Comparison of ENCODE assay signal across 25 mouse cellular contexts in genomic region chr11:5103986-5104509, GRCm38 (mm10). TPM values are rescaled to one million over a fixed set of nuclear protein-coding genes. Genes with fewer than 3 reads are reported as not detected.
A peak's percentile ranks its signal among the peaks of the same experiment; 100 is the strongest.
DNase-seq lines count a peak whose midpoint lies in the region; ATAC-seq lines count a peak whose summit lies in the region.
"Had no signal": no experiment of that assay in that cellular context is flagged by ENCODE, and none has a peak within 500 bp of the region (broad histone marks: within the 10 kb centered on the region; RNA-seq: fewer than 3 reads in every experiment).

No protein-coding gene starts in this region.

- WGBS in embryonic facial prominence, embryonic 13.5 days: 93% methylated on average over 4 of the region's 4 CpGs
- WGBS in embryonic facial prominence, embryonic 10.5 days: 95% methylated on average over 4 of the region's 4 CpGs
- 95% methylated on average over 4 of the region's 4 CpGs for WGBS in heart, embryonic 10.5 days
- WGBS in heart, embryonic 11.5 days (ENCODE audit: insufficient replicate concordance): 95% methylated on average over 4 of the region's 4 CpGs
- WGBS in kidney, embryonic 15.5 days: 100% methylated on average over 4 of the region's 4 CpGs
- WGBS in neural tube, embryonic 13.5 days: 96% methylated on average over 4 of the region's 4 CpGs
- 96% methylated on average over 4 of the region's 4 CpGs for WGBS in neural tube, embryonic 15.5 days

- ATAC-seq in embryonic facial prominence, embryonic 13.5 days (ENCODE audit: insufficient number of reproducible peaks, insufficient read depth, low FRiP score, low TSS enrichment, low read depth): no peak
- no peak for ATAC-seq in heart, embryonic 11.5 days (replicated peaks; ENCODE audit: insufficient number of reproducible peaks, low FRiP score, low TSS enrichment)
- ATAC-seq in kidney, embryonic 15.5 days (replicated peaks; ENCODE audit: low FRiP score): no peak
- no peak for ATAC-seq in neural tube, embryonic 13.5 days (ENCODE audit: low read depth)
- no peak for ATAC-seq in neural tube, embryonic 15.5 days (ENCODE audit: low FRiP score)
- ATAC-seq: activated CD4-positive, CD25-positive, alpha-beta regulatory T cell, adult 4 months; forebrain, embryonic 13.5 days; liver, embryonic 12.5 days; liver, postnatal 0 days; lung, postnatal 0 days; midbrain, embryonic 15.5 days had no signal

- H3K4me2 ChIP-seq in embryonic facial prominence, embryonic 13.5 days: no peak overlapping the region
- H3K4me2 ChIP-seq in heart, embryonic 11.5 days: no peak overlapping the region
- H3K4me2 ChIP-seq in kidney, embryonic 15.5 days: no peak overlapping the region
- no peak overlapping the region for H3K4me2 ChIP-seq in neural tube, embryonic 13.5 days
- no peak overlapping the region for H3K4me2 ChIP-seq in neural tube, embryonic 15.5 days
- H3K4me2 ChIP-seq: embryonic facial prominence, embryonic 15.5 days; forebrain, embryonic 13.5 days; heart, embryonic 12.5 days; liver, embryonic 12.5 days; midbrain, embryonic 15.5 days had no signal

- H3K9ac ChIP-seq in embryonic facial prominence, embryonic 13.5 days: 0 out of 2 replicates have a peak overlapping the region, but pooled peaks have one; percentile 16
- H3K9ac ChIP-seq in heart, embryonic 11.5 days (ENCODE audit: low read depth, low read length): no peak overlapping the region
- H3K9ac ChIP-seq in kidney, embryonic 15.5 days: 0 out of 2 replicates have a peak overlapping the region, but pooled peaks have one; percentile 3
- 0 out of 2 replicates have a peak overlapping the region, but pooled peaks have one; percentile 26 for H3K9ac ChIP-seq in neural tube, embryonic 13.5 days
- no peak overlapping the region for H3K9ac ChIP-seq in neural tube, embryonic 15.5 days (replicated peaks)
- H3K9ac ChIP-seq: embryonic facial prominence, embryonic 15.5 days; heart, embryonic 12.5 days; liver, embryonic 12.5 days; liver, postnatal 0 days; midbrain, embryonic 15.5 days had no signal

- H3K4me1 ChIP-seq in embryonic facial prominence, embryonic 13.5 days: peaks cover 15% of the 10 kb centered on the region
- H3K4me1 ChIP-seq in embryonic facial prominence, embryonic 10.5 days: peaks cover 21% of the 10 kb centered on the region
- H3K4me1 ChIP-seq in heart, embryonic 10.5 days: peaks cover 16% of the 10 kb centered on the region
- peaks cover 7% of the 10 kb centered on the region; the same call in 1 of the 2 replicates for H3K4me1 ChIP-seq in heart, embryonic 11.5 days (ENCODE audit: control insufficient read depth, insufficient read depth, low read length)
- peaks cover 22% of the 10 kb centered on the region for H3K4me1 ChIP-seq in kidney, embryonic 15.5 days
- H3K4me1 ChIP-seq in neural tube, embryonic 13.5 days (replicated peaks): peaks cover 18% of the 10 kb centered on the region
- peaks cover 20% of the 10 kb centered on the region for H3K4me1 ChIP-seq in neural tube, embryonic 15.5 days

- DNase-seq in embryonic facial prominence, embryonic 10.5 days (ENCODE audit: low spot score): no peak
- no peak for DNase-seq in heart, embryonic 10.5 days (ENCODE audit: low spot score)
- DNase-seq in kidney, adult 11 months: no peak
- DNase-seq: adrenal gland, adult 2 months; adrenal gland, postnatal 36 days; cerebellum, adult 18-20 months; kidney, adult 2 months; kidney, postnatal 14 days; liver, postnatal 0 days; right cerebral cortex, adult 18-20 months had no signal

- H3K9me3 ChIP-seq in embryonic facial prominence, embryonic 13.5 days: no peaks in the 10 kb centered on the region
- no peaks in the 10 kb centered on the region for H3K9me3 ChIP-seq in embryonic facial prominence, embryonic 10.5 days
- no peaks in the 10 kb centered on the region for H3K9me3 ChIP-seq in heart, embryonic 10.5 days
- no peaks in the 10 kb centered on the region for H3K9me3 ChIP-seq in heart, embryonic 11.5 days (replicated peaks; ENCODE audit: control insufficient read depth, low read length)
- no peaks in the 10 kb centered on the region for H3K9me3 ChIP-seq in kidney, embryonic 15.5 days (replicated peaks)
- H3K9me3 ChIP-seq in neural tube, embryonic 13.5 days: no peaks in the 10 kb centered on the region
- H3K9me3 ChIP-seq in neural tube, embryonic 15.5 days (replicated peaks): no peaks in the 10 kb centered on the region
- H3K9me3 ChIP-seq: embryonic facial prominence, embryonic 15.5 days; forebrain, embryonic 13.5 days; heart, embryonic 12.5 days; liver, embryonic 12.5 days; midbrain, embryonic 15.5 days had no signal

- H3K4me3 ChIP-seq in embryonic facial prominence, embryonic 13.5 days: no peak overlapping the region
- no peak overlapping the region for H3K4me3 ChIP-seq in embryonic facial prominence, embryonic 10.5 days
- no peak overlapping the region for H3K4me3 ChIP-seq in heart, embryonic 10.5 days
- no peak overlapping the region for H3K4me3 ChIP-seq in heart, embryonic 11.5 days (ENCODE audit: low read depth, low read length)
- H3K4me3 ChIP-seq in kidney, embryonic 15.5 days (replicated peaks): no peak overlapping the region
- no peak overlapping the region for H3K4me3 ChIP-seq in neural tube, embryonic 13.5 days
- H3K4me3 ChIP-seq in neural tube, embryonic 15.5 days (replicated peaks): no peak overlapping the region
- H3K4me3 ChIP-seq: embryonic facial prominence, embryonic 15.5 days; forebrain, embryonic 13.5 days; heart, embryonic 12.5 days; left cerebral cortex, adult 2 months; liver, embryonic 12.5 days; midbrain, embryonic 15.5 days had no signal

- peaks cover 28% of the 10 kb centered on the region for H3K36me3 ChIP-seq in embryonic facial prominence, embryonic 13.5 days
- peaks cover 34% of the 10 kb centered on the region for H3K36me3 ChIP-seq in embryonic facial prominence, embryonic 10.5 days (replicated peaks)
- peaks cover 31% of the 10 kb centered on the region for H3K36me3 ChIP-seq in heart, embryonic 10.5 days
- H3K36me3 ChIP-seq in heart, embryonic 11.5 days (ENCODE audit: control insufficient read depth, insufficient read depth, low read length): 0 out of 2 replicates have a peak, but pooled peaks cover 2% of the 10 kb centered on the region
- H3K36me3 ChIP-seq in kidney, embryonic 15.5 days: peaks cover 38% of the 10 kb centered on the region
- peaks cover 27% of the 10 kb centered on the region for H3K36me3 ChIP-seq in neural tube, embryonic 13.5 days
- peaks cover 15% of the 10 kb centered on the region; the same call in 1 of the 2 replicates for H3K36me3 ChIP-seq in neural tube, embryonic 15.5 days
- H3K36me3 ChIP-seq: midbrain, embryonic 15.5 days had no signal

- H3K27ac ChIP-seq in embryonic facial prominence, embryonic 13.5 days: no peak overlapping the region
- H3K27ac ChIP-seq in embryonic facial prominence, embryonic 10.5 days (replicated peaks): no peak overlapping the region
- H3K27ac ChIP-seq in heart, embryonic 10.5 days: 0 out of 2 replicates have a peak overlapping the region, but pooled peaks have one; percentile 49
- H3K27ac ChIP-seq in heart, embryonic 11.5 days (ENCODE audit: low read depth, low read length): no peak overlapping the region
- H3K27ac ChIP-seq in kidney, embryonic 15.5 days: no peak overlapping the region
- H3K27ac ChIP-seq in neural tube, embryonic 13.5 days (replicated peaks): no peak overlapping the region
- no peak overlapping the region for H3K27ac ChIP-seq in neural tube, embryonic 15.5 days (replicated peaks)
- H3K27ac ChIP-seq: embryonic facial prominence, embryonic 15.5 days; forebrain, embryonic 13.5 days; left cerebral cortex, adult 2 months; liver, embryonic 12.5 days; macrophage; midbrain, embryonic 15.5 days had no signal

- H3K27me3 ChIP-seq in embryonic facial prominence, embryonic 13.5 days: no peaks in the 10 kb centered on the region
- H3K27me3 ChIP-seq in embryonic facial prominence, embryonic 10.5 days (replicated peaks; ENCODE audit: low read depth, poor library complexity, severe bottlenecking): no peaks in the 10 kb centered on the region
- no peaks in the 10 kb centered on the region for H3K27me3 ChIP-seq in heart, embryonic 10.5 days (ENCODE audit: insufficient read depth, poor library complexity, severe bottlenecking)
- H3K27me3 ChIP-seq in heart, embryonic 11.5 days (ENCODE audit: control insufficient read depth, insufficient read depth, low read length): no peaks in the 10 kb centered on the region
- no peaks in the 10 kb centered on the region for H3K27me3 ChIP-seq in kidney, embryonic 15.5 days
- H3K27me3 ChIP-seq in neural tube, embryonic 13.5 days: no peaks in the 10 kb centered on the region
- no peaks in the 10 kb centered on the region for H3K27me3 ChIP-seq in neural tube, embryonic 15.5 days (replicated peaks)
- H3K27me3 ChIP-seq: CH12.LX; embryonic facial prominence, embryonic 15.5 days; forebrain, embryonic 13.5 days; heart, embryonic 12.5 days; liver, embryonic 12.5 days; midbrain, embryonic 15.5 days had no signal

RNA-seq across cellular contexts. Expression of gene Ewsr1, which starts 5.0 kb away (rescaled TPM):
- 859 and 909 TPM in 2 replicates for polyA plus RNA-seq in embryonic facial prominence, embryonic 13.5 days (2015; fragmentation: Nextera tagmentation; extraction: Ambion mirVana)
- polyA plus RNA-seq in embryonic facial prominence, embryonic 10.5 days (2016; fragmentation: Nextera tagmentation; extraction: Ambion mirVana): 961 and 969 TPM in 2 replicates
- polyA plus RNA-seq in heart, embryonic 10.5 days (2016; fragmentation: Nextera tagmentation; extraction: Ambion mirVana): 569 and 680 TPM in 2 replicates
- 255 and 322 TPM in 2 replicates for polyA plus RNA-seq in heart, embryonic 11.5 days (2014; fragmentation: Nextera tagmentation; extraction: Ambion mirVana)
- polyA plus RNA-seq in kidney, embryonic 15.5 days (2015; fragmentation: Nextera tagmentation; extraction: Ambion mirVana): 788 and 840 TPM in 2 replicates
- 624 and 700 TPM in 2 replicates for polyA plus RNA-seq in neural tube, embryonic 13.5 days (2015; fragmentation: Nextera tagmentation; extraction: Ambion mirVana)
- 533 and 582 TPM in 2 replicates for polyA plus RNA-seq in neural tube, embryonic 15.5 days (2015; fragmentation: Nextera tagmentation; extraction: Ambion mirVana)

RNA-seq across cellular contexts. Expression of gene Rhbdd3, which starts 5.3 kb away (rescaled TPM):
- 22.3 and 27.9 TPM in 2 replicates for polyA plus RNA-seq in embryonic facial prominence, embryonic 13.5 days (2015; fragmentation: Nextera tagmentation; extraction: Ambion mirVana)
- polyA plus RNA-seq in embryonic facial prominence, embryonic 10.5 days (2016; fragmentation: Nextera tagmentation; extraction: Ambion mirVana): 30.8 and 31.9 TPM in 2 replicates
- 34.2 and 35.0 TPM in 2 replicates for polyA plus RNA-seq in heart, embryonic 10.5 days (2016; fragmentation: Nextera tagmentation; extraction: Ambion mirVana)
- polyA plus RNA-seq in heart, embryonic 11.5 days (2014; fragmentation: Nextera tagmentation; extraction: Ambion mirVana): 23.5 and 25.7 TPM in 2 replicates
- polyA plus RNA-seq in kidney, embryonic 15.5 days (2015; fragmentation: Nextera tagmentation; extraction: Ambion mirVana): 26.4 and 31.9 TPM in 2 replicates
- polyA plus RNA-seq in neural tube, embryonic 13.5 days (2015; fragmentation: Nextera tagmentation; extraction: Ambion mirVana): 26.2 and 32.7 TPM in 2 replicates
- polyA plus RNA-seq in neural tube, embryonic 15.5 days (2015; fragmentation: Nextera tagmentation; extraction: Ambion mirVana): 40.0 and 41.5 TPM in 2 replicates

RNA-seq across cellular contexts. Expression of gene Gas2l1, which starts 38.9 kb away (rescaled TPM):
- polyA plus RNA-seq in embryonic facial prominence, embryonic 13.5 days (2015; fragmentation: Nextera tagmentation; extraction: Ambion mirVana): 25.8 and 30.0 TPM in 2 replicates
- 25.3 and 25.7 TPM in 2 replicates for polyA plus RNA-seq in embryonic facial prominence, embryonic 10.5 days (2016; fragmentation: Nextera tagmentation; extraction: Ambion mirVana)
- 27.0 and 34.4 TPM in 2 replicates for polyA plus RNA-seq in heart, embryonic 10.5 days (2016; fragmentation: Nextera tagmentation; extraction: Ambion mirVana)
- polyA plus RNA-seq in heart, embryonic 11.5 days (2014; fragmentation: Nextera tagmentation; extraction: Ambion mirVana): 23.2 and 26.3 TPM in 2 replicates
- 33.1 and 34.6 TPM in 2 replicates for polyA plus RNA-seq in kidney, embryonic 15.5 days (2015; fragmentation: Nextera tagmentation; extraction: Ambion mirVana)
- 25.2 and 26.3 TPM in 2 replicates for polyA plus RNA-seq in neural tube, embryonic 13.5 days (2015; fragmentation: Nextera tagmentation; extraction: Ambion mirVana)
- 25.9 and 26.0 TPM in 2 replicates for polyA plus RNA-seq in neural tube, embryonic 15.5 days (2015; fragmentation: Nextera tagmentation; extraction: Ambion mirVana)

RNA-seq across cellular contexts. Expression of gene Rasl10a, which starts 46.1 kb away (rescaled TPM):
- 0.29 and 0.49 TPM in 2 replicates for polyA plus RNA-seq in embryonic facial prominence, embryonic 13.5 days (2015; fragmentation: Nextera tagmentation; extraction: Ambion mirVana)
- polyA plus RNA-seq in embryonic facial prominence, embryonic 10.5 days (2016; fragmentation: Nextera tagmentation; extraction: Ambion mirVana): 0.54 and 0.56 TPM in 2 replicates
- 1.1 and 1.4 TPM in 2 replicates for polyA plus RNA-seq in heart, embryonic 10.5 days (2016; fragmentation: Nextera tagmentation; extraction: Ambion mirVana)
- 0.92 and 1.1 TPM in 2 replicates for polyA plus RNA-seq in heart, embryonic 11.5 days (2014; fragmentation: Nextera tagmentation; extraction: Ambion mirVana)
- polyA plus RNA-seq in kidney, embryonic 15.5 days (2015; fragmentation: Nextera tagmentation; extraction: Ambion mirVana): 2.8 and 4.2 TPM in 2 replicates
- polyA plus RNA-seq in neural tube, embryonic 13.5 days (2015; fragmentation: Nextera tagmentation; extraction: Ambion mirVana): 0.64 and 0.99 TPM in 2 replicates
- polyA plus RNA-seq in neural tube, embryonic 15.5 days (2015; fragmentation: Nextera tagmentation; extraction: Ambion mirVana): 2.8 and 2.9 TPM in 2 replicates
- polyA plus RNA-seq: activated CD4-positive, CD25-positive, alpha-beta regulatory T cell, adult 4 months; forebrain, embryonic 13.5 days; macrophage had no signal

RNA-seq across cellular contexts. Expression of gene Emid1, which starts 48.0 kb away (rescaled TPM):
- polyA plus RNA-seq in embryonic facial prominence, embryonic 13.5 days (2015; fragmentation: Nextera tagmentation; extraction: Ambion mirVana): 50.4 and 50.8 TPM in 2 replicates
- 13.1 and 24.6 TPM in 2 replicates for polyA plus RNA-seq in embryonic facial prominence, embryonic 10.5 days (2016; fragmentation: Nextera tagmentation; extraction: Ambion mirVana)
- polyA plus RNA-seq in heart, embryonic 10.5 days (2016; fragmentation: Nextera tagmentation; extraction: Ambion mirVana): 11.8 and 14.6 TPM in 2 replicates
- 6.8 and 8.6 TPM in 2 replicates for polyA plus RNA-seq in heart, embryonic 11.5 days (2014; fragmentation: Nextera tagmentation; extraction: Ambion mirVana)
- polyA plus RNA-seq in kidney, embryonic 15.5 days (2015; fragmentation: Nextera tagmentation; extraction: Ambion mirVana): 190 and 191 TPM in 2 replicates
- 16.5 and 18.9 TPM in 2 replicates for polyA plus RNA-seq in neural tube, embryonic 13.5 days (2015; fragmentation: Nextera tagmentation; extraction: Ambion mirVana)
- 20.1 and 30.6 TPM in 2 replicates for polyA plus RNA-seq in neural tube, embryonic 15.5 days (2015; fragmentation: Nextera tagmentation; extraction: Ambion mirVana)
- polyA plus RNA-seq: activated CD4-positive, CD25-positive, alpha-beta regulatory T cell, adult 4 months had no signal

Comparison
In these comparisons a context has a peak if more than half of its experiments do, and no peak if none do; other contexts are left out.
1. H3K9ac ChIP-seq: peak in embryonic facial prominence, embryonic 13.5 days (single experiment), kidney, embryonic 15.5 days (single experiment) and neural tube, embryonic 13.5 days (single experiment); none in heart, embryonic 11.5 days (single experiment) and neural tube, embryonic 15.5 days (single experiment).